Comparison of ENCODE assay signal across 13 mouse cellular contexts in the genomic region with DNA sequence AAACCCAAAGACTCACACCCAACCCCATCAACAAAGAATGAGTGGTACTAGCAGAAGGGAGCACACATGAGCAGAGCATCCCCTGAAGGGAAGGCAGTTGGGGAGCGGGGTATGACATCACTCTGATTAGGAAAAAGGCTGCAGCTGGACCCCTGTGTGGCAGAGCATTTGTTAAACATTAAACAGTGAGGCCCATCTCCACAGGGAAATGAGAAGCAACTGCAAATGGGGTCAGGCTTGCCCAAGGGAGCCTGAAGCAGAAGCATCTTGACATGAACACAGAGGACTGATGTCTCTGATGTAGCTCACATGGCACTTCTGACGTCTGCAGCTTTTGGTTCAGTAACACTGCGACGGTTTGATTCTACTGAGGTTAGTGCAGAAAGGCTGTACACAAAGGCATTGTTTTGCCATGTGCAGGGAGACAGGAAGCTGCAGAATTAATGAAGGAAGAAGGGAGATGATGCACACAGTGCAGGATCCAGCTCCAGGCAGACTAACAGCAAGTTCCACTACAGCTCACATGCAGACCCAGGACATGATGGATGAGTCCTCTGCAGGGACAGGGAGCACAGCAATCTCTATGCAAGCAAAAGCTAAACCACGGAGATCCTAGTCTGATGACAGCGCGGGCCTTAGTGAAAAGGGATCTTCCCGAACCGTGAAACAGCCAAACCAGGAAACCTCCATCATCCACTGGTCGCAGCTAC.
DNase-seq lines count a peak whose midpoint lies in the region; ATAC-seq and TF ChIP-seq lines count a peak whose summit lies in the region.
"Had no signal": no experiment of that assay in that cellular context is flagged by ENCODE, and none has a peak within 500 bp of the region (broad histone marks: within the 10 kb centered on the region; RNA-seq: fewer than 3 reads in every experiment).

No protein-coding gene starts in this region.

- no peak overlapping the region for H3K9ac ChIP-seq in midbrain, embryonic 15.5 days
- no peak overlapping the region for H3K9ac ChIP-seq in embryonic facial prominence, embryonic 14.5 days (ENCODE audit: low read depth, low read length)
- no peak overlapping the region for H3K9ac ChIP-seq in hindbrain, embryonic 16.5 days (ENCODE audit: low read depth, low read length)

- no peak overlapping the region for H3K4me2 ChIP-seq in midbrain, embryonic 15.5 days
- H3K4me2 ChIP-seq in embryonic facial prominence, embryonic 14.5 days (ENCODE audit: low read depth, low read length): no peak overlapping the region
- no peak overlapping the region for H3K4me2 ChIP-seq in hindbrain, embryonic 16.5 days (ENCODE audit: low read length)

- no peaks in the 10 kb centered on the region for H3K9me3 ChIP-seq in midbrain, embryonic 10.5 days (replicated peaks)
- no peaks in the 10 kb centered on the region for H3K9me3 ChIP-seq in midbrain, embryonic 15.5 days
- H3K9me3 ChIP-seq in embryonic facial prominence, embryonic 14.5 days (ENCODE audit: control insufficient read depth, low read length): no peaks in the 10 kb centered on the region
- no peaks in the 10 kb centered on the region for H3K9me3 ChIP-seq in hindbrain, embryonic 16.5 days (ENCODE audit: control insufficient read depth, low read length)

- WGBS in midbrain, embryonic 10.5 days: 71% methylated on average over 10 of the region's 10 CpGs
- 58% methylated on average over 10 of the region's 10 CpGs for WGBS in midbrain, embryonic 15.5 days
- 56% methylated on average over 10 of the region's 10 CpGs for WGBS in embryonic facial prominence, embryonic 14.5 days
- 47% methylated on average over 10 of the region's 10 CpGs for WGBS in hindbrain, embryonic 16.5 days

- no peak overlapping the region for H3K4me3 ChIP-seq in midbrain, embryonic 10.5 days
- no peak overlapping the region for H3K4me3 ChIP-seq in midbrain, embryonic 15.5 days
- H3K4me3 ChIP-seq in embryonic facial prominence, embryonic 14.5 days (ENCODE audit: low read depth, low read length): no peak overlapping the region
- no peak overlapping the region for H3K4me3 ChIP-seq in hindbrain, embryonic 16.5 days (ENCODE audit: low read length)
- no peak overlapping the region for H3K4me3 ChIP-seq in layer of hippocampus, adult 2 months

- peak overlapping the region; percentile 61 for H3K27ac ChIP-seq in midbrain, embryonic 10.5 days (replicated peaks)
- H3K27ac ChIP-seq in midbrain, embryonic 15.5 days: no peak overlapping the region
- no peak overlapping the region for H3K27ac ChIP-seq in embryonic facial prominence, embryonic 14.5 days (replicated peaks; ENCODE audit: low read depth, low read length)
- H3K27ac ChIP-seq in hindbrain, embryonic 16.5 days (ENCODE audit: low read depth, low read length): no peak overlapping the region
- no peak overlapping the region for H3K27ac ChIP-seq in layer of hippocampus, adult 2 months
- H3K27ac ChIP-seq: kidney, postnatal 0 days had no signal

- TF ChIP-seq CTCF in layer of hippocampus, adult 2 months (conservative IDR thresholded peaks at IDR 0.05): no peak

- no peaks in the 10 kb centered on the region for H3K27me3 ChIP-seq in midbrain, embryonic 10.5 days (ENCODE audit: low read depth, poor library complexity, severe bottlenecking)
- no peaks in the 10 kb centered on the region for H3K27me3 ChIP-seq in midbrain, embryonic 15.5 days (replicated peaks)
- H3K27me3 ChIP-seq in embryonic facial prominence, embryonic 14.5 days (replicated peaks; ENCODE audit: control insufficient read depth, insufficient read depth, low read length): no peaks in the 10 kb centered on the region
- H3K27me3 ChIP-seq in hindbrain, embryonic 16.5 days (replicated peaks; ENCODE audit: control insufficient read depth, insufficient read depth, low read length): no peaks in the 10 kb centered on the region

- no peak; the same call in 1 of the 2 replicates for ATAC-seq in midbrain, embryonic 15.5 days (replicated peaks)
- ATAC-seq in embryonic facial prominence, embryonic 14.5 days (ENCODE audit: low read depth): peak; percentile 73
- peak; percentile 45 for ATAC-seq in hindbrain, embryonic 16.5 days

- no peaks in the 10 kb centered on the region for H3K36me3 ChIP-seq in midbrain, embryonic 10.5 days
- no peaks in the 10 kb centered on the region for H3K36me3 ChIP-seq in midbrain, embryonic 15.5 days (replicated peaks)
- no peaks in the 10 kb centered on the region for H3K36me3 ChIP-seq in embryonic facial prominence, embryonic 14.5 days (ENCODE audit: control insufficient read depth, insufficient read depth, low read length)
- H3K36me3 ChIP-seq in hindbrain, embryonic 16.5 days (ENCODE audit: control insufficient read depth, insufficient read depth, low read length): no peaks in the 10 kb centered on the region

- peak; percentile 14 for DNase-seq in midbrain, embryonic 10.5 days (ENCODE audit: low spot score)
- DNase-seq in embryonic facial prominence, embryonic 14.5 days (ENCODE audit: low spot score): peak; percentile 37
- peak; percentile 58 for DNase-seq in retina, postnatal 1 day
- DNase-seq in adrenal gland, postnatal 14 days: no peak
- DNase-seq in layer of hippocampus, adult 2 months (ENCODE audit: low spot score in 2 of 2): no peak
- DNase-seq: adrenal gland, postnatal 36 days; cerebellum, adult 18-20 months; heart, postnatal 36 days; lung, adult 2 months; thymus, postnatal 14 days had no signal

- H3K4me1 ChIP-seq in midbrain, embryonic 10.5 days: peaks cover 13% of the 10 kb centered on the region
- H3K4me1 ChIP-seq in midbrain, embryonic 15.5 days: peaks cover 6% of the 10 kb centered on the region; the same call in 1 of the 2 replicates
- no peaks in the 10 kb centered on the region for H3K4me1 ChIP-seq in embryonic facial prominence, embryonic 14.5 days (ENCODE audit: control insufficient read depth, insufficient read depth, low read length)
- no peaks in the 10 kb centered on the region for H3K4me1 ChIP-seq in hindbrain, embryonic 16.5 days (ENCODE audit: control insufficient read depth, insufficient read depth, low read depth, low read length)

Comparison
In these comparisons a context has a peak if more than half of its experiments do, and no peak if none do; other contexts are left out.
1. DNase-seq: peak in midbrain, embryonic 10.5 days (single experiment), embryonic facial prominence, embryonic 14.5 days (single experiment) and retina, postnatal 1 day (single experiment); none in adrenal gland, postnatal 14 days (single experiment) and layer of hippocampus, adult 2 months (0 of 2).